Mouse (Mus musculus) spleen, postnatal 10 days (tissue): Measurements from ENCODE around the gene Cdhr3.
A peak's percentile ranks its signal among the peaks of the same experiment; 100 is the strongest.

ENCODE experiments used
- DNase-seq, 2 experiments: peaks; one replicate each; pipeline ENCODE4 v3.0.0; 2021 to 2022; ENCODE audit warnings: low spot score in 2 of 2

Gene Cdhr3

GRCm38 (mm10) chr12:33035089-33035718 lies 57.5 kb downstream of the Cdhr3 start:
- no peak for DNase-seq

GRCm38 (mm10) chr12:33034343-33035088 lies 58.2 kb downstream of the Cdhr3 start:
- DNase-seq, result no peak

- DNase-seq, result no peak
Measured at GRCm38 (mm10) chr12:33033221-33033620, 59.5 kb downstream of the Cdhr3 start.

DNA sequence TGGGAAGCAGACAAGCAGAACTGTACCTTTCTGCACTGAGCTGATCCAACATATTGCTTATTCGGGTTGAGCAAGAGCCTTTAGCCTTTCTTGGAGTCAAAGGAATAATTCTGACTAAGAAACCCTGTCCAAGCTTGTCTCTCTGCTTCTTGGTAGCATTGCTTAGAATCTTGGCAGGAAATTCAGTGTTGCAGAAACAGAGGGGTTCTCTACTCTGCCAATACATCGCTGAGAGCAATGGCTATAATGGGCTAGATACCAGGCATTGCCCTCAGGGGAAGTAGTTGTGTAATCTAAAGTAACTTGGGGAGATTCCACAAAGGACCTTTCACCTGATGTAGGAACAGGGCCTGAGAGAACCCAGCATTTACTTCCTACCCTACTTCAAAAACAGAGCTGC lies 62.1 kb downstream of the Cdhr3 start:
- DNase-seq, result no peak

- DNase-seq, result no peak
Measured at GRCm38 (mm10) chr12:33030066-33030465, 62.6 kb downstream of the Cdhr3 start.

GRCm38 (mm10) chr12:33028708-33029107 lies 64.0 kb downstream of the Cdhr3 start:
- no peak for DNase-seq

DNA sequence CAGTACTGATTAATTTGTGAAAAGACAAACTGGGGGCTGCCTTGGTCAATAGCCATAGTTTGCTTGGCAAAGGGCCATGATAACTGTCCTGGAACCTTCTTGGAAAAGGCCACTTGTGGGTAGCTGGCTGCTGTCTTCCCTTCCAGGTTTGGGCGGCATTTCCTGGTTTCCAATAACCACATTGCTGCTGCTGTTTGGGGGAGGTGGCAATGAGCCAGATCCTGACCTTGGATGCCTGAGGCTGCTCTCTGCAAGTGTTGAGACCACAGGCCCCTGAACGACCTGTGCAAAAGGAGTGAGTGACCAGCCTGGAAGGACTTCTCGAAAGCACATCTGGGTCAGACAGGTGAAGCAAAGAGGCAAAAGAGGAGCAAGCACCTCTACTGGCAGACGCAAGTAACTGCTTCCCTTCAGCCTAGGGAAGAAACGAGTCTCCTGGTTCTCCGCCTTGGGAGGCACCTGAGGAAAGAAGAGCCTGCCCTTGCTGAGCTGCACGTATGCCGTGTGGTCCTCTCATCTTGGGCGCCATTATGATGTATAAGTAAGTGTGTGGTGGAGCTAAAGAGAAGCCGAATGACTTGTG lies 64.5 kb downstream of the Cdhr3 start:
- no peak for DNase-seq

- peak; percentile 51 to 79 for DNase-seq
Measured at GRCm38 (mm10) chr12:33027093-33027492, 65.6 kb downstream of the Cdhr3 start.

GRCm38 (mm10) chr12:33024524-33024923 lies 68.2 kb downstream of the Cdhr3 start:
- no peak for DNase-seq

- DNase-seq, result no peak
Measured at GRCm38 (mm10) chr12:33021751-33022150, 70.9 kb downstream of the Cdhr3 start.

- DNase-seq, result no peak
Measured at GRCm38 (mm10) chr12:33021140-33021539, 71.5 kb downstream of the Cdhr3 start.

DNA sequence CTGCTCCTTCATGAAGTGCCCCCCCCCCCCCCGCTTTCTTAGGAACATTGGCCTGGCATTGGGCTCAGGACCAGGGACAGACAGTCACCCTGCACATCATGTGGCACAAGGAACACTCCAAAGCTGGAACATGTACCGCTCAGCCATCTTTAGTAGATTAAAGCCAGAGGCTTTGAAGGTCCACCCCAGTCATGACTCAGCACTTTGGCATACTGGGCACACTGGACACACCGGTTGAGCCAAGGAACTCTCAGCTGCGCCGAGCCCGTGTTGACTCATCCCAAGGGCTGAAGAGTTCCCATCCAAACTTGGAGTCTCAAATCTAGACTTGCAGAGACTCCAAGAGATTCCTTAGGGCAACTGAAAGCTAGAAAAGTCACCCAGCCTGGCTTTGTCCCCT lies 72.7 kb downstream of the Cdhr3 start:
- DNase-seq, result no peak

- no peak for DNase-seq
Measured at GRCm38 (mm10) chr12:33018601-33019000, 74.1 kb downstream of the Cdhr3 start.

- DNase-seq, result no peak
Measured at GRCm38 (mm10) chr12:33016824-33017705, 75.6 kb downstream of the Cdhr3 start.

DNA sequence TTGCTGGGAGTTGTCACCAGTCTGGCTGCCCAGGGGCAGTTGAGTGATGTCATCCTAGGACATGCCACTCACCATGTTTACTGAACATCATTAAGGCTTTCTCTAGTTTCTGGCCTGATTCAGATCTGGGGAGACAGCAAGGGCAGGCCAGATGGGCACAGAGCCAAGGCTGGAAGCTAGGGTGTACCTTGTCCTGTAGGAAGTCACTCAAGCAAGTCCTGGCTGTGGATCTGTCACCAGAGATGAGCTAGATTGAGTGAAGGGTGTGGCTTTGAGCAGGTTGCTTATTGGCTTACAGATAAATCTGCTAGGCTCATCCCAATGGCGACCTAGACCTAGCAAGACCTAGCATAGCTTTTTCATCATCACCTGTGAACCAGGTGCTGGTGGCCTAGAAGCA lies 77.6 kb downstream of the Cdhr3 start:
- no peak for DNase-seq

GRCm38 (mm10) chr12:33014050-33014796 lies 78.5 kb downstream of the Cdhr3 start:
- no peak for DNase-seq

DNA sequence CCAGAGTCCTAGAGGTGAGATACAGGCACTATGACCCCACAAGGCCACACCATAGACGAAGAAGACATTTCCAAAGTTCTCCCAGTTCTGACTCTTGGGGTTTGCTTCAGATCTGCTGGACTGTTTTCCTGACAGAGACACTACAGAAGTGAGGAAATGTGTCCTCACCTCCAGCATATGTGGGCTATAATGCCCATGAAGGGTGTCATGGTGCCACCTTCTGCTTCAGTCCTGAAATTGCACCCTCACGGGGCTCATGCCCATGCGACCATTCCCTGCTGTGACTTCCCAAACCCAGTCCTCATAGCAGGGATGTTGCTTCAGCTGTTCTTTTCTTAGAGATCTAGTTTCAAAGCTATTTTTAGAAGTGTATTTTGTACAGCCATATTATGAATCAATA lies 82.6 kb downstream of the Cdhr3 start:
- peak; percentile 21 to 54 for DNase-seq

DNA sequence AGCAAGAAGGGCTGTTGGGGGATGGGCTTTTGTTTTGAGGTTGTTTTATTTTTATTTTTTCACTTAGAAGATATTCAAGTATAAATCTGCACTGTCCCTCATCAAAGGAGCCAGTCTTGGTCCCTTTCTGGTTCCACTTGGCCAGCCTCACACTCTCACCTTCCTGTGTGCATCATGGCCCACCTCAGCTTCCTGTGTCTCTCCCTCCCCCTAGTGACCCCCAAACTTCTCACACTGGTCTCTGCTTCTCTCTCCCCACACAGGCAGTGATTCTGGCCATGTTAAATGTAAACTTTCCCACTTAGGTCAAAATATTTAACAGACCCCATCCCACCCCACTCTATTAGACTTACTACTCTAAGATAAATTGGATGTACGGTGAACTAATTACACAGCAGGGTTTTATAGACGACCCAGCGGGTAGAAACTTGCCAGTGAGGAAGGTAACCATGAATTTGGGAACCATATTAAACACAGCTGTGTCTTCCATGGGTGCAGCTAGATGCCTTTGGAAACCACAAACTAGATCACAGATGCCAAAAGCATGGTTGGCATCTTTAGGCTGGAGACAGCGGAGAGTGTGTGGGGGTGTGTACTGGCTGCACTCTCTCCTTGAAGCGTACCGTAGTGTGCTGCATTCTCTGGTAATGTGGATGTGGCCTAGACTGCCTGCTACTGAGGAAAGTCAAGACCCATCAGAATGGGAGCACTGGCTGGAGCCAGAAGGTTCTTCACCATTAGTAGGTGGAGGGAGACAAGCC lies 83.3 kb downstream of the Cdhr3 start:
- DNase-seq, result no peak

- DNase-seq, result no peak
Measured at GRCm38 (mm10) chr12:33008305-33009110, 84.2 kb downstream of the Cdhr3 start.

- DNase-seq, result no peak
Measured at GRCm38 (mm10) chr12:33007176-33007575, 85.5 kb downstream of the Cdhr3 start.
